Comparison of ENCODE assay signal across 19 mouse cellular contexts in the genomic region with DNA sequence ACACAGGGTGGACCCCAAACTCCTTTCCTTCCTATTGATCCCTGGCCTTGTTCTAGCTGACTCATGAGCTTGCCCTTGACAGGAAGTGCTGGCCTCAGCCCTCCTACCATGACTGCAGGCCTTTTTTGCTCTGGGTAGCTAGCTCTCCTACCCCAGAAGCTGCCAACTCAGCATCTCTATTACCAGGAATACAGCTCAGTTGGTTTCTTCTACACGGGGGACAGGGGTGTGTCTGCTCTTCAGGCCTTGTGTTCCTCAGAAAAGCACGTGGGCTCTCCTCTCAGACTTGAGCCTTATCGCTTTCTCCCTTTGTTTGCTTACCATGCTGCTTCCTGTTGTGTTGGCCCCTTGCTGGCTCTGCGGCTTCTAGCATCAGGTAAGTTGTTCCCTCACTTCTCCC. TPM values are rescaled to one million over a fixed set of nuclear protein-coding genes. Genes with fewer than 3 reads are reported as not detected.
DNase-seq lines count a peak whose midpoint lies in the region; ATAC-seq and TF ChIP-seq lines count a peak whose summit lies in the region.
"Had no signal": no experiment of that assay in that cellular context is flagged by ENCODE, and none has a peak within 500 bp of the region (broad histone marks: within the 10 kb centered on the region; RNA-seq: fewer than 3 reads in every experiment).

No protein-coding gene starts in this region.

- H3K4me3 ChIP-seq in liver, embryonic 11.5 days (ENCODE audit: low read depth, low read length) = no peak overlapping the region; the same call in 1 of the 2 replicates
- no peak overlapping the region for H3K4me3 ChIP-seq in ES-E14 (ENCODE audit: insufficient read depth in 1 of 2, low read depth in 1 of 2, low read length in 2 of 2, poor library complexity in 1 of 2, severe bottlenecking in 1 of 2)
- H3K4me3 ChIP-seq: embryonic facial prominence, embryonic 10.5 days; gastrocnemius, adult 2 months; heart, embryonic 12.5 days; hindbrain, embryonic 15.5 days; intestine, embryonic 15.5 days; neural tube, embryonic 13.5 days had no signal

- no peak overlapping the region for H3K27ac ChIP-seq in liver, embryonic 11.5 days (ENCODE audit: low read depth, low read length)
- H3K27ac ChIP-seq in ES-E14 (ENCODE audit: insufficient read depth, low read depth, low read length, poor library complexity, severe bottlenecking) = peak overlapping the region; percentile 63; the same call in 1 of the 2 replicates
- H3K27ac ChIP-seq: embryonic facial prominence, embryonic 10.5 days; gastrocnemius, adult 2 months; hindbrain, embryonic 15.5 days; intestine, embryonic 15.5 days; neural tube, embryonic 13.5 days had no signal

- H3K4me1 ChIP-seq in liver, embryonic 11.5 days (replicated peaks; ENCODE audit: control insufficient read depth, insufficient read depth, low read length) = peaks cover 28% of the 10 kb centered on the region
- peaks cover 5 to 16% of the 10 kb centered on the region in 2 experiments; a peak in 3 of 4 replicates for H3K4me1 ChIP-seq in ES-E14 (ENCODE audit: control insufficient read depth in 2 of 2, insufficient read depth in 2 of 2, low read length in 2 of 2, poor library complexity in 1 of 2)

- no peak overlapping the region for H3K9ac ChIP-seq in liver, embryonic 11.5 days (ENCODE audit: low read depth, low read length)
- no peak overlapping the region for H3K9ac ChIP-seq in ES-E14 (ENCODE audit: insufficient read depth, low read depth, low read length, poor library complexity, severe bottlenecking)
- H3K9ac ChIP-seq: heart, embryonic 12.5 days; hindbrain, embryonic 15.5 days; intestine, embryonic 15.5 days; lung, embryonic 14.5 days; neural tube, embryonic 13.5 days had no signal

- peaks cover 54% of the 10 kb centered on the region for H3K36me3 ChIP-seq in liver, embryonic 11.5 days (ENCODE audit: control insufficient read depth, insufficient read depth, low read length)
- H3K36me3 ChIP-seq in ES-E14 (ENCODE audit: control insufficient read depth, insufficient read depth, low read length, poor library complexity, severe bottlenecking) = peaks cover 42% of the 10 kb centered on the region

- H3K27me3 ChIP-seq in liver, embryonic 11.5 days (replicated peaks; ENCODE audit: control insufficient read depth, insufficient read depth, low read length) = no peaks in the 10 kb centered on the region
- H3K27me3 ChIP-seq: heart, embryonic 12.5 days; hindbrain, embryonic 15.5 days; intestine, embryonic 15.5 days; neural tube, embryonic 13.5 days had no signal

- DNase-seq in liver, embryonic 11.5 days (ENCODE audit: low spot score) = no peak
- no peak for DNase-seq in liver
- DNase-seq in ES-E14 (ENCODE audit: low read depth, low spot score) = no peak
- DNase-seq in adrenal gland, postnatal 36 days = peak; percentile 47 to 48
- peak; percentile 78 for DNase-seq in yolk sac, embryonic 10.5 days (ENCODE audit: low spot score)
- no peak for DNase-seq in urinary bladder, postnatal 25 days (ENCODE audit: low spot score)
- no peak for DNase-seq in kidney, adult 8-10 months
- DNase-seq: cerebellum, adult 8-10 months; gastrocnemius, adult 2 months; heart, postnatal 36 days; lung, embryonic 14.5 days; midbrain, embryonic 14.5 days; thymus, postnatal 36 days had no signal

- 51% methylated on average over 4 of the region's 4 CpGs for WGBS in liver, embryonic 11.5 days

- ATAC-seq in liver, embryonic 11.5 days (replicated peaks; ENCODE audit: low FRiP score) = no peak
- ATAC-seq: intestine, embryonic 15.5 days had no signal

- H3K4me2 ChIP-seq in liver, embryonic 11.5 days = peak overlapping the region; percentile 28; the same call in 1 of the 2 replicates
- H3K4me2 ChIP-seq: heart, embryonic 12.5 days; hindbrain, embryonic 15.5 days; intestine, embryonic 15.5 days; lung, embryonic 14.5 days; neural tube, embryonic 13.5 days had no signal

- in situ Hi-C loops in ES-E14 (cut with MboI; ENCODE audit: low sequenced_read_pairs in 2 of 2, unreplicated experiment in 2 of 2) = no loop called here

- no peaks in the 10 kb centered on the region for H3K9me3 ChIP-seq in liver, embryonic 11.5 days (ENCODE audit: control insufficient read depth, low read length)
- no peaks in the 10 kb centered on the region for H3K9me3 ChIP-seq in ES-E14 (ENCODE audit: control insufficient read depth, insufficient read depth, low read depth, low read length)
- H3K9me3 ChIP-seq: embryonic facial prominence, embryonic 10.5 days; heart, embryonic 12.5 days; hindbrain, embryonic 15.5 days; intestine, embryonic 15.5 days; neural tube, embryonic 13.5 days had no signal

TF ChIP-seq in ES-E14, 5 proteins besides CTCF, POLR2A, EP300 and RAD21:
- TF ChIP-seq ZNF384 (IDR thresholded peaks at IDR 0.05; ENCODE audit: low read depth, low read length) (no peak), MAFK (IDR thresholded peaks at IDR 0.05; ENCODE audit: insufficient read depth, low read depth, low read length) (peak; percentile 67)

RNA-seq across cellular contexts. Expression of gene Ap2m1, which starts 5.2 kb away (rescaled TPM):
- polyA plus RNA-seq in liver, embryonic 11.5 days (2014; fragmentation: Nextera tagmentation; extraction: Ambion mirVana) = 519 and 569 TPM in 2 replicates
- 170 and 236 TPM in 2 replicates for total RNA-seq in ES-E14 (2012; rRNA removed)
- total RNA-seq in adrenal gland, postnatal 36 days (2021) = 100 to 1,000 TPM; 279 to 383 TPM

RNA-seq across cellular contexts. Expression of gene Abcf3, which starts 7.9 kb away (rescaled TPM):
- polyA plus RNA-seq in liver, embryonic 11.5 days (2014; fragmentation: Nextera tagmentation; extraction: Ambion mirVana) = 49.2 and 50.9 TPM in 2 replicates
- 49.8 and 64.0 TPM in 2 replicates for total RNA-seq in ES-E14 (2012; rRNA removed)
- 10 to 100 TPM; 86.0 to 95.3 TPM for total RNA-seq in adrenal gland, postnatal 36 days (2021)

RNA-seq across cellular contexts. Expression of gene Dvl3, which starts 23.7 kb away (rescaled TPM):
- polyA plus RNA-seq in liver, embryonic 11.5 days (2014; fragmentation: Nextera tagmentation; extraction: Ambion mirVana) = 18.9 and 20.3 TPM in 2 replicates
- 10.6 and 10.8 TPM in 2 replicates for total RNA-seq in ES-E14 (2012; rRNA removed)
- 10 to 100 TPM; 40.7 to 45.2 TPM for total RNA-seq in adrenal gland, postnatal 36 days (2021)

RNA-seq across cellular contexts. Expression of gene Eif2b5, which starts 41.8 kb away (rescaled TPM):
- polyA plus RNA-seq in liver, embryonic 11.5 days (2014; fragmentation: Nextera tagmentation; extraction: Ambion mirVana) = 125 and 132 TPM in 2 replicates
- total RNA-seq in ES-E14 (2012; rRNA removed) = 159 and 173 TPM in 2 replicates
- 10 to 100 TPM; 62.4 to 62.6 TPM for total RNA-seq in adrenal gland, postnatal 36 days (2021)

RNA-seq across cellular contexts. Expression of gene Vwa5b2, which starts 48.8 kb away (rescaled TPM):
- 0.58 and 1.1 TPM in 2 replicates for polyA plus RNA-seq in liver, embryonic 11.5 days (2014; fragmentation: Nextera tagmentation; extraction: Ambion mirVana)
- 0.69 and 1.2 TPM in 2 replicates for total RNA-seq in ES-E14 (2012; rRNA removed)
- total RNA-seq in adrenal gland, postnatal 36 days (2021) = 1 to 10 TPM; 1.4 to 1.6 TPM
- total RNA-seq: common myeloid progenitor, adult 5-6 weeks had no signal

Comparison
In these comparisons a context has a peak if more than half of its experiments do, and no peak if none do; other contexts are left out.
1. DNase-seq: peak in adrenal gland, postnatal 36 days (2 of 2) and yolk sac, embryonic 10.5 days (single experiment); none in liver, embryonic 11.5 days (single experiment), liver (single experiment), ES-E14 (single experiment), urinary bladder, postnatal 25 days (single experiment) and kidney, adult 8-10 months (0 of 2).